Mouse (Mus musculus): Measurements from ENCODE around the gene Sqstm1. TPM values are rescaled to one million over a fixed set of nuclear protein-coding genes. Genes with fewer than 3 reads are reported as not detected.

Sqstm1 gene
- 317 and 373 TPM in 2 replicates for polyA plus RNA-seq (2012; rRNA removed)

GRCm38 (mm10) chr11:50210505-50211151 lies at the start of gene Sqstm1, which contains the start of gene Mgat4b:
Gene Sqstm1, minus strand, starts transcription at chr11:50210827.
Gene Mgat4b, plus strand, starts transcription at chr11:50210890.
- peak; percentile 95 for DNase-seq (ENCODE audit: low spot score)

GRCm38 (mm10) chr11:50258310-50258709 lies 47.7 kb upstream of the Sqstm1 start:
- no peak for DNase-seq (ENCODE audit: low spot score)

GRCm38 (mm10) chr11:50256615-50257014 lies 46.0 kb upstream of the Sqstm1 start:
- no peak for DNase-seq (ENCODE audit: low spot score)

- DNase-seq (ENCODE audit: low spot score), result no peak
Observed at GRCm38 (mm10) chr11:50254010-50254580, 43.5 kb upstream of the Sqstm1 start.

- no peak for DNase-seq (ENCODE audit: low spot score)
Observed at GRCm38 (mm10) chr11:50253393-50253792, 42.8 kb upstream of the Sqstm1 start.

GRCm38 (mm10) chr11:50252684-50253265 lies 42.1 kb upstream of the Sqstm1 start:
- no peak for DNase-seq (ENCODE audit: low spot score)

- no peak for DNase-seq (ENCODE audit: low spot score)
Observed at GRCm38 (mm10) chr11:50252166-50252565, 41.5 kb upstream of the Sqstm1 start.

- no peak for DNase-seq (ENCODE audit: low spot score)
Observed at GRCm38 (mm10) chr11:50248473-50249171, 38.0 kb upstream of the Sqstm1 start.

GRCm38 (mm10) chr11:50245269-50245668 lies 34.6 kb upstream of the Sqstm1 start:
- no peak for DNase-seq (ENCODE audit: low spot score)

- no peak for DNase-seq (ENCODE audit: low spot score)
Observed at GRCm38 (mm10) chr11:50243926-50244325, 33.3 kb upstream of the Sqstm1 start.

- no peak for DNase-seq (ENCODE audit: low spot score)
Observed at GRCm38 (mm10) chr11:50240235-50240911, 29.7 kb upstream of the Sqstm1 start.

GRCm38 (mm10) chr11:50238821-50239791 lies 28.5 kb upstream of the Sqstm1 start:
- DNase-seq (ENCODE audit: low spot score), result no peak

- no peak for DNase-seq (ENCODE audit: low spot score)
Observed at GRCm38 (mm10) chr11:50238324-50238723, 27.7 kb upstream of the Sqstm1 start, which contains the start of gene Ltc4s. Gene Ltc4s, minus strand, starts transcription at chr11:50238616.

GRCm38 (mm10) chr11:50236937-50237835 lies 26.6 kb upstream of the Sqstm1 start:
- no peak for DNase-seq (ENCODE audit: low spot score)

GRCm38 (mm10) chr11:50236540-50236936 lies 25.9 kb upstream of the Sqstm1 start:
- peak; percentile 74 for DNase-seq (ENCODE audit: low spot score)

- DNase-seq (ENCODE audit: low spot score), result no peak
Observed at GRCm38 (mm10) chr11:50234606-50235005, 24.0 kb upstream of the Sqstm1 start.

- DNase-seq (ENCODE audit: low spot score), result no peak
Observed at GRCm38 (mm10) chr11:50233993-50234392, 23.4 kb upstream of the Sqstm1 start.

GRCm38 (mm10) chr11:50233022-50233421 lies 22.4 kb upstream of the Sqstm1 start:
- DNase-seq (ENCODE audit: low spot score), result no peak

- no peak for DNase-seq (ENCODE audit: low spot score)
Observed at GRCm38 (mm10) chr11:50231411-50231810, 20.8 kb upstream of the Sqstm1 start.
